Mouse (Mus musculus): Measurements from ENCODE around the gene Tcf7l1.

The Tcf7l1 gene

DNA sequence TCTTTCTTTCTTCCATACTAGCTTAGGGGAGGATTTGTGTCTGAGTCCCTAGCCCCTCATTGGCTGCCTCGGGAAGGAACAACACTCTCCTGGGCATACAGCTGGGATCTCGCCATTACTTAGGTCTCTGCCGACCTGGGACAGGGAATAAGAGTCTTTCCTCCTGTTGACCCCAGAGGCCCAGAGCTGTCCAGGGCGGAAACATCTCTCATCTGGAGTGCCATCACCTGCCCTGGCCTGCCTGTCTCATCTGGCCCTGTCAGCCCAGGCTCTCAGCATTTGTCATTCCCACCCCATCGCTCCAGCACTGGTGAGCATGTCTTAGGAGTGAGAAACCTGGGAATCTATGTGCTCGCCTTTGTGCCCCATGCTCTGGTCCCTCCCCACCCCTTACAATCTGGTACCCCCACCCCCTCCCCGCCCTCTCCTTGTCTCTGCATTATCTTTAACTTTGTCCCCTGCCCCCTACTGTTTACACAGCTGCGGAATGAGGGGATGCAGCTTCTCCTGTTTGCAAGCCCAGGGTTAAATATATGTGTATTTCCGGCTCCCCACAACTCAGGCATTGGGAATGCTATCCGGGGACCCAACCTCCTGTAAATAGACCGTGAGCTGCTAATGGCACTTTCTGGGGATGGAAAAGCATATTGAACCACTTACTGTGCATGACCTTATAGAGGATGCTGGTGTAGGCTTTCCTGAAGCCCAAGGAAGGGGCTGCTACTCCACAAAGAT is 92.3 kb downstream of the Tcf7l1 start:
- DNase-seq = no peak

DNA sequence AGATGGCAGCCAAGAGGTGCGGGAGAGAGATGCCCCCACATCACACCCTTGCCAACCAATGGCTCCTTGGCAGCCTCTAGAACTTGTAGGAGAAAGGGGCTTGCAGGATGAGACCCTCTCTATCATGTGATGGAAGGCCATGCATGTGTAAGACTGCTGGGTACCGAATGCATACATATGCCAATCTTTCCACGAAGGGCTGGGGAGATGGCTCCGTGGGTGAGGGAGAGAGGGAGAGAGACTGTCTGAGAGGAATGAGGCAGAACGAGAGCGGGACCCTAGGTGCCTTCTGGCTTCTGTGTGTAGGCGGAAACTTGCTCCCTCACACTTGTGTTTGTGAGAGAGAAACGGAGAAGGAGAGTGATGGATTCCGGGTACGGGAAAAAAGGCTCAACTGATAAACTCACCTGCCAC is 94.3 kb downstream of the Tcf7l1 start:
- DNase-seq = no peak

DNA sequence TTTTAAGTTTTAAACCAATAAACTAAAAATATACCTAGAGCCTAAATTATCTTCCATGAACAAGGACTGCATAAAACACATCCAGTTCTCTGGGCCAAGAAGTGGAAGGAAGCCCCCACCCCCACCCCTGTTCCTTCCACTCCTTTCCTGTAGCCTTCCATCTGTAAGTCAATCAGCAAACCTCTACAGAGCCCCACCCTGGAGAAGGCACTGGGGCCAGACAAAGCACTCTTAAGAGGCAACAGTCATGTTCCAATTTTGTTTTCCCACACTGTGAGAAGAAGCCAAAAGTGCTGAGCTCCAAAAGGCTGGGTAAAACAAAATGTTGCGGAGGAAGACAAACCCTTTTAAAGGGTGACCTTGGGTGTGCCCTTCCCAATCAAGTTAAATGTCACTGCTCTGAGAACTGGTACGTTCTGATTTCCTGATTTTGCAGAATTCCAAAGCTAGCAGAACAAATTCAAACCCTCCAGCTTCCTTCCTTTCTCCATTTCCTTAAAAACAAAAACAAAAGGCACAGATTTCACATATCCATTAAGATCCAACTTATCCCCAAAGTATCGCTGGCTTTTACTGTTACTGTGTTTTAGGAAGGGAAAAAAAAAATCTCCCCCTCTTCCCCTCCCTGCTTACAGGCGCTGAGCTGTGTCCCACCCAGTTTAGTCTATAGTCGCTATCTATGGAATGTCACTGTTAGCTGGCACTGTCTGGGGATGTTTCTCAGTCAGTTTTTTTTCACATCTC is 94.8 kb downstream of the Tcf7l1 start:
- no peak for DNase-seq

DNA sequence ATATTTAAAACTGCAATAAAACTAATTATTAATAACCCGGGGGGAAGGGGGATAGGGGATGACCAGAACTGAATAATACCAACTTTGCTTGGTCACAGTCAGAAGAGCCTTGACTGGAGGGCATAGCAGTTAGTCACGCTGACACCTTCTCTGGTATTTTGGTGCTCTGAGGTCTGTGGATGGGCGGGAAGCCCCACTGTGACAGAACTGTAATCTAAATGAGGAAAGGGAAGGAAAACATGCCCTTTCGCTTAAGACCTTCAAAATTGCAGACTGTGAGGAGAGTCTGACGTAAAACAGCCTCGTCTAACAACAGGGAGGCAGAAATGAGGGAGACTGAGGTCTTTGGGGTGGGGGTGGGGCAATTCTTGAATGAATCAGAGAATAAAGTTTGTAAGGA is 96.6 kb downstream of the Tcf7l1 start:
- no peak for DNase-seq

DNA sequence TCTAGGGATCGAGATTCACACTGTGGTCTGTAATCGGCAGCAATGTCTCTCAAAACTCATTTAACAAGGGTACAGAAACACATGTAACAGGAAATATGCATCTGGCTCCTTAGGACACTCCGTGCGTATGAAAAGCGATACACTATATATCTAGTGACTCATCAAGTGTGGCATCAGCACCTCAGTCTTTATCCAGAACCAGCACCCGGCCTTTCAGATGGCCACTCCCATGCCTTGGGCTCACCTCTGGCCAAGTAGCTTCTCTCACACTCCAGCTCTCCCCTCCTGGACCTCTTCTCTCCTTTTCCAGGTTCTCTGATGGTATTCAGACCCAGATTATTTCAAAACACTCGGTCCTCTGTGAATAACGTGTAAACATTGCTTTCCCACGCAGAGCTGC is 97.5 kb downstream of the Tcf7l1 start:
- no peak for DNase-seq

DNA sequence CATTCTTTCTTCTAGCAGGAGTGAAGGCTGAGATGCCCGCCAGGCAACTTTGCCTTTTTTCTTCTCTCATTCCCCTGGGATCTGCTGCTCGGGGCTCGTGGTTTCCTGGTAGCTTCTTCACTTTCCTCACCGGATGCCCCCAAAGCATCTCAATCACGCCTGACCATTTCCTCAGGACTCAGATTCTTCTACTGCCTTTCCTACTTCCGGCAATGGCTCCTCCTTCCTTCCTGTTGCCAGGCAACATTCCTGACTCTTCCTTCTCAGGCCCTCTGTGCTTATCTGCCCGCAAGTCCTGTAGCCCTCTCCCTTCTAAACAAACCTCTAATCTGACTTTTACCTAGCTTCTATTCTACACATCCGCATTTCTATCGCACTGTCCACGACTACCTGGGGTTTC is 98.5 kb downstream of the Tcf7l1 start:
- DNase-seq = peak; percentile 52

DNA sequence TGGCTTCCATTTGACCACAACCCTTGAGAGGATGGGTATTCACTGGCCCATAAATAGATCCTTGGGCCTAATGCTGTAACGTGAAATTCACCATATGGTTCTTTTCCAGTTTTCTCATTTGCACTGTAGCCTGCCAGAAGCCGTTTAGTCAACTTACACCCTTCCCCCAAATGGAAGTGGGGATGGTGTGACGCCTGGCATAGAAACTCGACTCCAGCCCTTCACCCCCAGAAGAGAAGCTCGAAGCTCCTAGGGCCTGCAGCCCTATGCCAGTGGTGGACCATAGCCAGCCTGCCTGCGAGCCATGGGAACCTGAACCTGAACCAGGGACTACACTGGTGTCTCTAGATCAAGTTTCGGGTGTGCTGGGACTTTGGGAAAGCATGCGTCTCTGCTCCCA is 99.1 kb downstream of the Tcf7l1 start:
- no peak for DNase-seq

DNA sequence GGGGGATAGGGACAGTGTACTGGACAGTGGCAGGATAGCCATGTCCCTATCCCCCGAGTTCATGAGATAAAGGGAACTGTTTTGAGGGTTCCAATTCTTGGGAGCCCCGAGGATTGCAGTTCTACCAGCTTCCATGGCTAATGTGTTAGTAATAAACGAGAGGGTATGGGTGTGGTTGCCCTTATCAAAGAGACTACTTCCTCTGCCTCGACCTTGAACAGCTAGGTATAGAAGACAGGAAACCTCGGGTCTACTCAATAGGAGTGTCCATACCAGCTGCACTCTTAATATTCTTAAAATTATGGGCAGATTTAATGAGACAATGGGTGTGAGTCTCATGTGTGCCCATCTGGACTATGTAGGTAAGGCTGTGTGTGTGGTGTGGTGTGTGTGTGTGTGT is 100.0 kb downstream of the Tcf7l1 start:
- no peak for DNase-seq

DNA sequence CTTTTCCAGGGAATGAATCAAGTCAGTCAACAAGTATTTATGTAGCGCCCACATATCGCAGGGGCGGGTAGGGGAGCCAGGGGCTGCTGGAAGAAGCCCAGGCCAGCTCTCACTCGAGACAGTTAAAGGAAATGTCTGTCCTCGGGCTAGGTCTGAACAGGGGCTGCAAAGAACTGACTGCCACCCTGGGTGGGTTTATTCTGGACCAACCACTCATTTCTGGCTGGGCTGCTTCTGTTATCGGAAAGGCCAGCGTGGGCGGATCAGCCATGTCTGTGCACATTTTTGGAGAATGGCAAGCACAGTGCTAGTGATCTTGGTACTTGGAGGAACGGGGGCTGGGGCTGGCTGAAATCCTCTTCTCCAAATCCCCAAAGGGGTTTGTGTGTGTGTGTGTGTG is 103.9 kb downstream of the Tcf7l1 start:
- no peak for DNase-seq

DNA sequence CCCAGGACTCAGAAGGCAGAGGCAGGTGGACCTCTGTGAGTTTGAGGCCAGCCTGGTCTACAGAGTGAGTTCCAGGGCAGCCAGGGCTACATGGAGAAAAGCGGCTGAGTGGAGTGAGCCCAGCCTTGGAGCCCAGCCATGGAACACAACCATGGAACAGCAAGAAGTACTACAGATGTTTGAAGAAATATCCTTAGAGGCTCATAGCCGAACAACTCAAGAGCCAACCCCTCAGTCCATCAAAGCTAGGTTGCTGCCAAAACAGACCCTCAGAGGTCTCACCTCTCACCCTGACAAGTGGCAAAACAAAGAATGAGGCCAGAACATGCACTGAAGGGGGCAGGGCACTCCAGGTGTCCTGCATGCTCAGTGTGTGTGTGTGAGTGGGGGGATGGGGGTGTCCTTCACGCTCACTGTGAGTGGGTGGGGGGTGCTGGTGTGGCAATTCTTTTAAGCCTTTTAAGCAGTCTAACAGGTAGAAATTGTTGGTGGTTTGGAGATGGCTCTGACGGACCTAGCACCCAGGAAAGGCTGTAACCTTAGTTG is 104.7 kb downstream of the Tcf7l1 start:
- no peak for DNase-seq

DNA sequence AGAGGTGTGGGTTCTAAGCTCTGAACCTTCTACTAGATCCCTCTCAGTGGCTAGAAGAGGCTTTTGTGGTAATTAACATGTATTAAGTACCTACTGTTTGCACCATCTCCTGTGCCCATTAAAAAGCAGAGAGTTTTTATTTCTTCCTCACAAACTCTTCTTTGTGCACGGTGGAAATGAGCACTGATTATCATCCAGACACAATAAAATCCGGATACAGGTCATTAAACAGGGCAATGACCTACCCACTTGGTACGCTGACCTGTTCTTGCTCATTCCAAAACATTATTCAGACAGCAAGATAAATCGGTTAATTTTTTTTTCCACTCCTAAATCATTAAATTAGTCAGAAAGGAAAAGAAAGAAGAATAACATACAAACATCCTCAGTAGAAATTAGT is 106.8 kb downstream of the Tcf7l1 start:
- DNase-seq = no peak

DNA sequence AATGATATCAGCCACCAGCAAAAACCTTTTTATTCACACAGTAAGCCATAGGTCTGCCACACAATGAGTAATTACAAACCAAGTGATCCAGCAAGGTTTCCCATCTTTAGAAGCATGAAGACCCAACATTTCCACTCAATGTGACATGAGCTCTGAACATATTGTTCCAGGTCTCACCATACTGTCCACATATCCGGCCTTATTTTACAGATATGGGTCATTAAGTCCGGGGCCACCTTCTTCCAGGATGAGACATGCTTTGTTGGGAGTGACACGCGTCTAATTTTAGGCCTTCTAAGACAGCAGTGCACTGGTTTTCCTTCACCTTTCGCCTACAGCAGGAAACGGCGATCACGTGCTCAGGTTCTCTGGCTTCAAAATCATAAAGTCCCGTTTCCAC is 108.1 kb downstream of the Tcf7l1 start:
- DNase-seq = no peak

DNA sequence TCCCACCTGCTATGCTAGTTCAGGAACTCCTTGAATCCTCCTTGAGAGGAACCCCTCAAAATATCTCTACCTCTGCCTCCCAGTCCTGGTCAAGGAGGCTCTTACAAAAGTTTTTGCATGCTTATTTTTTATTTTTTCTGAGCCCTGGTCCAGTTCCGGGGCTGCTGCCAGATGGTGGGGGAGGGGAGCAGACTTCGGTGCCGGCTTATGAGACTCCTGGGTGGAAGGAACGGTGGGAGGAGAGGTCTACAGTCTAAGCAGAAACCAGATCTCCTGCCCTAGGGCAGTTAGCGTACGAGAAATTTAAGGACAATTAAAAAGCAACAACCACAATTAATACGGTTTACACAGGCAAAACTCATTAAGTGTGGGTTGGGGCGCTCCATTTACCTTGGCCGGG is 110.4 kb downstream of the Tcf7l1 start:
- DNase-seq = peak; percentile 59

DNA sequence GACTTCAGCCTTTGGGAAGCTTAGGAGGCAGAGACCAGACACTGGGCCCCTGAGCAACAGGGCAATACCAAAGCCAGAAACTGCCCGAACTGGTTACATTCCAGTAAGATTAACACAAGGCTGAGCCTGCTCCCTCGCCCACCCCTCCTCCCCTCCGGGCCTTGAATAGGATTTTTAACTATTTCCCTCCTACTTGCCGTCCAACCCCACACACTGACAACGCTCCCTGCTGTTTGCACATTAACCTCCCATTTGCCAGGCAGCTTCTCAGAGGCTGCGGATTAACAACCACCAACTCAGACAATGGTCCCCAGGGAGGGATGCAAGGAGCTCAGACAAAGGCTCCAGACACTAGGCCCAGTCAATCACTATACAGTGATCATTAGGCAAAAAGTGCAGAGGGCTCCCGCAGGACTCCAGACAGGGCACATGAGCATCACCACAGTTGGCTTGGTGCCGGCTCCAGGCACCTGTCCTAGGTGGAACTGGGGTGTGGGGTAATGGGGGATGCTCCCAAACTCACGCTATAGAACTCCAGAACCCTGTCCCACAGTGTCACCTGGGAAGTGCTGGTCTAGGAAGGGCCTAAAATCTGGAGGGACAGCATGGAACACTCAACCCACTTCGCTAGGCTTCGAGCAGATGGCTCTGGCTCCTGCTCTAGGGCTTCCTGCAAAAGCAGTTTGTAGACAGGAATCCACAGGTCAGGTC is 111.4 kb downstream of the Tcf7l1 start:
- no peak for DNase-seq

DNA sequence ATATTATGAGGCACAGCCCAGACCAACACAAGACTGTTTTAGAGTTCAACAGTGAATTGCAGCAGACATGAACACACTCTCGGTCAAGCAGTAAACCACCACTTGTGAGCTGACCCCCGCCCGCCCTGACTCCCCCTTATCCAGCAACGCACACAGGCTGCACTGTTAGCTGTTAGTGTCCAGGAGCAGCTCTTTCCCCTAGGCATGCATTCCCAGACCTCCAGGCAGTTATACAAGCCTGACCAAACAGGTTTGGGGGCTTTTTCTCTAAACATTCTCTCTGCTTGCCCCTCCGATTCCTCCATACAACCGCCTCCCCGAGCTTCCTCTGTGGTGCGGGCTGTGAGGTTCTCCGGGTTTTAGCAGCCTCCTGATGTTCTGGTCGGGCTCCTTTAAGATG is 112.0 kb downstream of the Tcf7l1 start:
- no peak for DNase-seq

DNA sequence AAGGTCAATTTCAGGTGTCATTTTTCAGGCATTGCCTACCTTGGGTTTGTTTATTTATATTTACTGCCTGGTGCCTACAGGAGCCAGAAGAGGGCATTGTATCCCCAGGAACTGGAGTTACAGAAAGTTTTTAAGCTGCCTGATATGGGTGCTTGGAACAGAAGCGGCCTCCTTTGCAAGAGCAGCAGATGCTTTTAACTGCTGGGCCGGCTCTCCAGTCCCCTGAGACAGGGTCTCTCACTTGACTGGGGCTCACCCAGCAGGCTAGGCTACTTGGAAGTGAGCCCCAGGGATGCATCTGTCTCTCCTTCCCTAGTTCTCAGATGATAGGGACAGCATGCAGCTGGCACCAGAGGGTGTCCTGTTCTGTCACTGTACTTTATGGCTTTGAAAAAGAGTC is 112.7 kb downstream of the Tcf7l1 start:
- no peak for DNase-seq

DNA sequence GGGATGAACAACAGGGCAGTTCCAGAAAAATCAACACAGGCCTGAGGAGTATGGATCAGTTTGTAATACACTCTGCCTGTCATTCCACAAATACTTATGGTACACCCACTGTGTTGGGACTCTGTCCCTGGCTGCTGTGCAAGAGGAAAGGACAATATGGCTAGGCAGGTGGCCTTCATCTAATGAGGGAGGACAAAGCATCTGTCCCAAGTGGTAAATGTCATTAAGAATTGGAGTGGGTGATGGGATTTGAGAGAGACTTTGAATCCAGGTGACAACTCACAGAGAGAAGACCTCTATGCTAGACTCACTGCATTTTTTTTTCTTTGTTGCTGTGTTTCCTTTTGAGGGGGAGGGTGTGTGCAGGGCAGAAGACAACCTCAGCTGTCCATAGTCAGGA is 115.3 kb downstream of the Tcf7l1 start:
- no peak for DNase-seq

DNA sequence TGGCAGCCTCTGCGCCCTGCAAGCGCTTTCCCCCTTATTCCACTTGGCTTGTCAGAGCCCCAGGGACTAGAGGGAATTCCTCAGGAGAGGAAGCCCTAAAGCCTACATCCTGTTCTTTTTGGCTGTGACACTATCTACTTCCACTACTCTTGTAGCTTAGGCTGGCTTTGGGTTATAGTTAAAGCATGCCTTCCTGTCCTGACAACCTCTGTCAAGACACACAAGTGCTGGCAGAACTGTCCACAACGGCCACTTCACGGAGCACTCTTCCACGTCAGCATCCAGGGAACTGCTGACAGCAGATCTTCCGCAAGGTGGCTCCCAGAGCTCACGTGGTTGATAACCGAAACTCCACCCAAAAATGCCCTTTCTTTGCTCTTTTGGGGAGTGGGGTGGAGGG is 117.9 kb downstream of the Tcf7l1 start:
- DNase-seq = peak; percentile 55

DNA sequence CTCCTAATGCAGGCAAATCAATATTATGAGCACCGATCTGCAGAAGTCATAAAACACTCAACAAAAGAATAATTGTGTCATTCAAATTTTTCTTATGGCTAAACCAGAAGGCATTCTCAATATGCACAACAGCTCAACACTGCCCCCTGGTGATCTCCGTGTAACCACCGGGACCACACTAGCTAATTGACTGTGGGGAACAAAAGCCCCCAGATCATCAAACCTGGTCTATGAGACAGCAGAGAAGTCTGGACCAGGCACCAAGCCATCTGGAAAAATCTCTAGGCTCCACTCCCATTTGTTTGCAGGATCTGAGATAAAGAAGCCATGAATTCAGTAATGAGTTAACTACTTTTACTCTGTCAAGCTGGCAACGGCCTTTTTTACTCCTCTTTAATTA is 122.0 kb downstream of the Tcf7l1 start:
- peak; percentile 63 for DNase-seq

DNA sequence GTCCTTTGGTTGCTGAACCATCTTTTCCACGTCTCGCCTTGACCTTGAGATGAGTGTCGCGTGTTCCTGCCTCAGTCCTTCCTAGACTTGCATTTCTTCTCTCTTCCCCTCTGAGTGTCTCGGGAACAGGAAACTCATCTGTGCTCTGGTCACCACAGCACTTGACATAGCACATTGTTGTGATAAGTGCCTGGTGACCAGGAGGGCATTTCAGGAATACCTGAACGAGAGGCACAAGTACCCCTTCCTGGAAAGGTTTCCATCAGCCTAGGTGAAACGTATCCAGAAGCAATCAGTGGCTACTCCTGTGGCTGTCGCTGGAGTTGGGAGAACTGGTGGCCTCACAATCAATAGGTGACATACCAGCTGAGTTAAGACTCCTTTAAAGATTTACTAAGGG is 124.8 kb downstream of the Tcf7l1 start:
- DNase-seq = no peak

DNA sequence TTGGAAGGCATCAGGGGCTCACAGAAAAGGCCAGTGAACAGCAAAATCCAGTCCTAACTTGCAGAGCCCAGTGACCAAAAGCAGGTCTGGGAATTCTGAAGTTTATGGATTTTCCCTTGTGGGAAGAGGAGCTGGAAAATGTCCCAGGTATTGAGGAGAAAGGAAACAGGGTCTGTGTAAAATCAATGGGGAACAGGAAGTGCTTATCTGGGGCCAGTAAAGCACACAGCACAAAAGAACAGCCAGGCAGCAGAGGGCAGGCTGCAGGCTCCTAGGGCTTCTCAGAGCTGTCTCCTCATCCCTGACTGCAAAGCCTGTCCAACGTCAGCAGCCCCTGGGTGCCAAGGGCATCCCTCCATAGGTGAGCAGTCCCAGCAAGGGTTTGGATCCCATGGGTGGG is 126.1 kb downstream of the Tcf7l1 start:
- no peak for DNase-seq

DNA sequence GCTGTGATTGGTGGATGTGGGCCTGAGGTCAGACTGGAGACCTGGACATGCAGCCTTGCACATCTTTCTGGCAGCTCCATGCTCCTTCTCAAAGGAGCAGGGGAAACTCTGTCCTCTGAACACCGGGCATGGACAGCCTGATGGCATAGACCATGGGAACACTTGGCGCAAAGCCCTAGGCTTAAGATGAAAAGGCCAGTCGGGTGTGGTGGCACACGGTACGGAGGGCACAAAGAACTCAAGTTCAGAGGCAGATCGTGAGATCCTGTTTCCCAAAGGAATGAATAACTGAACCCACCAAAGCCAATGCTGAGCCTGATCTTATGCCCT is 128.7 kb downstream of the Tcf7l1 start:
- no peak for DNase-seq

DNA sequence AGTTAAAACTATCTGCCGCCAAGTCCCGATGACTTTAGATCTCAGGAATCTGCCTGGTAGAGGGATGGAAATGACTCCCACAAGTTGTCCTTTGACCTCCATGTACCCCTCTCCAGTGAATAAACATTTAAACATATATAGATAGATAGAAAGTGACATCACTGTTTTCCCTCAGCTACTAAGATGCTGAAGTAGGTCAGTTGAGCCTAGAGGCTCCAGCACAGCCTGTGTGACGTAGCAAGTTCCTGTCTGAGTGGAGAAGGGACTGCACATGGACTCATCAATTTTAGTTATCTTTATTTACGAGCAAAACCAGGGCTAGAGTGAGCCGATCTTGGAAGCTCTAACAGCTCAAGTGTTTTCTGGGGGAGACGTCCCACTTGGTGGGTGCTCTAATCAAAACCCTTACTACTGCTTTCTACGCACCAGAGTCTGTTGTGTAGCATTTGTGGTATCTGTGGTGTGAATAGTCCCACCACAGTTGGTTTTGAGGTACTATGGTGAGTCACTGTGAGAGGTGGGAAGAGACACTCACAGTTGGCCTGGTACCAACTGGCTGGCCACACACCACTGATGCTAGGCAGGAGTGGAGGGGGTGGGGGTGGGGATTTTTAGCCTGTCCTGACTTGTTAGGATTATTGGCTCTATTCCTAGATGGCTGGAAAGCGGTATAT is 129.2 kb downstream of the Tcf7l1 start:
- no peak for DNase-seq

All from kidney, adult 9 months (tissue).